Mouse (Mus musculus) thymus, adult 2 months (tissue): Measurements from ENCODE around the gene Gm39566. TPM values are rescaled to one million over a fixed set of nuclear protein-coding genes. Genes with fewer than 3 reads are reported as not detected.

ENCODE experiments used
- DNase-seq: peaks from one replicate; pipeline ENCODE4 v3.0.0; 2021
- H3K27ac ChIP-seq: fragments of 200-500 bp; 2 replicates; pipeline ENCODE4 v1.5.1; 2012; ENCODE audit warnings: low read length, control low read depth; ENCODE audit not compliant: control insufficient read depth, insufficient read depth
- H3K27me3 ChIP-seq: fragments of 200-500 bp; 2 replicates; pipeline ENCODE4 v1.6.1; 2012; ENCODE audit warnings: mild to moderate bottlenecking, low read length, moderate library complexity, mixed read lengths; ENCODE audit not compliant: control insufficient read depth, insufficient read depth
- H3K36me3 ChIP-seq: fragments of 200-500 bp; 2 replicates; pipeline ENCODE4 v1.6.1; 2012; ENCODE audit warnings: mild to moderate bottlenecking, low read length, moderate library complexity; ENCODE audit not compliant: control insufficient read depth, insufficient read depth
- H3K4me1 ChIP-seq: fragments of 200-500 bp; replicated peaks from 2 replicates; pipeline ENCODE4 v1.6.1; 2012; ENCODE audit warnings: low read length; ENCODE audit not compliant: control insufficient read depth, insufficient read depth
- H3K4me3 ChIP-seq: fragments of 200-500 bp; 2 replicates; pipeline ENCODE4 v1.5.1; 2012; ENCODE audit warnings: mild to moderate bottlenecking, low read length, control low read depth, moderate library complexity; ENCODE audit not compliant: control insufficient read depth, insufficient read depth
- CTCF ChIP-seq: fragments of 200-500 bp; IDR thresholded peaks from 2 replicates; pipeline ENCODE4 v1.5.1; 2012; ENCODE audit warnings: mild to moderate bottlenecking, control low read depth, low read length, moderate library complexity, borderline replicate concordance; ENCODE audit not compliant: control insufficient read depth, poor library complexity, insufficient read depth; ENCODE audit errors: extremely low read depth
- POLR2A ChIP-seq: fragments of 200-500 bp; IDR thresholded peaks from 2 replicates; pipeline ENCODE4 v1.6.1; 2012; ENCODE audit warnings: mild to moderate bottlenecking, low read length, control low read depth, moderate library complexity; ENCODE audit not compliant: control insufficient read depth, poor library complexity, insufficient read depth; ENCODE audit errors: extremely low read depth
- WGBS: fragments of 180-500 bp; shearing (Covaris S2); methylation state at CpG from one replicate; pipeline ENCODE4 v1.1.7; 2018; 5-methylcytosine and 5-hydroxymethylcytosine counted together
- polyA plus RNA-seq: library from polyadenylated mRNA; depleted of rRNA; stranded (reverse); fragments of >200 nt; gene quantifications from 2 replicates; pipeline ENCODE4 v1.2.3, GENCODE M21; 2012

Gene Gm39566
- polyA plus RNA-seq, 1 experiment = 0.05 TPM

GRCm38 (mm10) chr11:69853994-69854393, 38.9 kb upstream of the Gm39566 start:
- H3K27me3 ChIP-seq = no peaks in the 10 kb centered on the region
- TF ChIP-seq CTCF = no peak
- no peak for TF ChIP-seq POLR2A
- no peaks in the 10 kb centered on the region for H3K36me3 ChIP-seq
- DNase-seq = peak; percentile 42
- H3K4me3 ChIP-seq = no peak overlapping the region
- WGBS = 47% methylated on average over 7 of the region's 7 CpGs
- H3K27ac ChIP-seq = no peak overlapping the region
- H3K4me1 ChIP-seq = peaks cover 36% of the 10 kb centered on the region

DNA sequence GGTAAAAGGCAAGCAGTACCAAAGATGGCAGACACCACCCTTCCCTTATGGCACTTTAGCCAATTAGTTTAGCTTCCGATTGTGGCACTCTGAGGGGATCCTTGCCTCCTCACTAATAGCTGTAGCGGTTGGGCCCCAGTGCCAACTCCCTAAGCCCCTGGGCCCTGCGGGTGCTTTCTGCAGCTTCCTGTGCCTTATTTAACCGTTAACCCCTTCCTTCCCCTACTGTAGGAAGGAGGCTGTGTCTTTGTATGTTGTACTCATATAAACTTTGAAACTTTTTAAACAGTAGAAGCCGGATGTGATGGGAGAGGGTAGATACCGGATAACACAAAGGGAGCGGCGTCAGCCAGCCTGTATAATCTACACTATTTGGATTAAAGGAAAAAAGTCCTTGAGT, 35.7 kb upstream of the Gm39566 start:
- 15% methylated on average over 8 of the region's 8 CpGs for WGBS
- TF ChIP-seq POLR2A (no peak), CTCF (no peak)
- peak overlapping the region; percentile 67 for H3K27ac ChIP-seq
- H3K27me3 ChIP-seq = no peaks in the 10 kb centered on the region
- DNase-seq = peak; percentile 39
- H3K36me3 ChIP-seq = no peaks in the 10 kb centered on the region
- H3K4me1 ChIP-seq = peaks cover 55% of the 10 kb centered on the region
- peak overlapping the region; percentile 15 for H3K4me3 ChIP-seq

GRCm38 (mm10) chr11:69849884-69850283, 34.8 kb upstream of the Gm39566 start:
- H3K4me1 ChIP-seq = peaks cover 54% of the 10 kb centered on the region
- no peaks in the 10 kb centered on the region for H3K27me3 ChIP-seq
- DNase-seq = no peak
- WGBS = 90% methylated on average over 15 of the region's 15 CpGs
- H3K36me3 ChIP-seq = no peaks in the 10 kb centered on the region
- H3K27ac ChIP-seq = peak overlapping the region; percentile 67
- no peak for TF ChIP-seq POLR2A
- TF ChIP-seq CTCF = no peak
- no peak overlapping the region for H3K4me3 ChIP-seq

DNA sequence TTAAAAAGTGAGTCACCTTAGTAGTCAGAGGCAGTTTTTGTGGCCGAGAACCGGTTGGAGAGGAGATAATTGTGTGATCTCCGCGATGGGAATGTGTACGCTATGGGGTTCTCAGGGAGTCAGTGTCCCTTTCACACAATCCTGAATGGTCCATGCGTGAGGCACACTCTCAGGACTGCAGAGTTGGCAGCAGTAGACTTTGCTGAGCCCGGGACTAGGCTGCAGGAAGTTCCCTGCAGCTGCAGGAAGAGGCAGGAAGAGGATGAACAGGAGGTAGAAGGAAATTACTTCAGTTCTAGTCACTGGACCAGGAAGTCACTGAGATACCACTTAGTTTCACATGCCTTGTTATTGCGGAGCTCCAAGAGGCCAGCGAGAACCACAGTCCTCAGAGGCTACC, 34.0 kb upstream of the Gm39566 start:
- H3K27me3 ChIP-seq = no peaks in the 10 kb centered on the region
- TF ChIP-seq CTCF (no peak), POLR2A (no peak)
- H3K4me1 ChIP-seq = peaks cover 48% of the 10 kb centered on the region
- no peak for DNase-seq
- no peaks in the 10 kb centered on the region for H3K36me3 ChIP-seq
- peak overlapping the region; percentile 63; the same call in 1 of the 2 replicates for H3K27ac ChIP-seq
- WGBS = 72% methylated on average over 9 of the region's 9 CpGs
- H3K4me3 ChIP-seq = no peak overlapping the region

GRCm38 (mm10) chr11:69848021-69848420, 32.9 kb upstream of the Gm39566 start:
- Histone ChIP-seq H3K27ac (no peak overlapping the region), H3K27me3 (no peaks in the 10 kb centered on the region), H3K4me3 (no peak overlapping the region), H3K36me3 (no peaks in the 10 kb centered on the region), H3K4me1 (peaks cover 42% of the 10 kb centered on the region)
- no peak for DNase-seq
- no peak for TF ChIP-seq POLR2A
- TF ChIP-seq CTCF = no peak
- WGBS = 98% methylated on average over 6 of the region's 6 CpGs

GRCm38 (mm10) chr11:69846738-69847688, 31.9 kb upstream of the Gm39566 start:
- no peaks in the 10 kb centered on the region for H3K27me3 ChIP-seq
- DNase-seq = no peak
- 10% methylated on average over 37 of the region's 37 CpGs for WGBS
- H3K4me3 ChIP-seq = peak overlapping the region; percentile 96
- no peaks in the 10 kb centered on the region for H3K36me3 ChIP-seq
- TF ChIP-seq POLR2A = 0 out of 2 replicates have a peak, but pooled peaks have one; percentile 7
- no peak for TF ChIP-seq CTCF
- H3K27ac ChIP-seq = peak overlapping the region; percentile 72
- H3K4me1 ChIP-seq = peaks cover 42% of the 10 kb centered on the region

DNA sequence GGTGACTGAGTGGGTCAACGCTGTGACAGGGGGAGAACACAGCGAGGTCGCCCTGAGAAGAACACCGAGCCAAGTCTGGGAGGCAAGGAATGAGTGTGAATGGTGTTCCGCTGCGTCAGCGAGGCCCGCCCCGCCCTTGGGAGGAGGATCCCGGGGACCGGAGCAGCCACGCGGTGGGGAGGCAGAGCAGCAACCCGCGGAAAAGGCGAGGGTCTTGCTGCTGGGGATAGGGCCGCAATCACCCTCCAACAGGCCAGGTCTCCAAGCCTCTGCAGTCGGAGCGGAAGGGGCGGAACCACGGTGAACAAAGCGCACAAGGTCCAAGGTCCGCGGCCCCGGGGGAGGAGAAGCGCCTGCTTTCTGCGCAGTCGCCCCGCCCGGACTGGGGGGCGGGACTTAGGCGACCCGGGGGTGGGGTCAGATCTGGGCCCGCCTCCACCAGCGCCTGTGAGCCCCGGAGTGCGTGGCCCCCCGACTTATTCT, 31.1 kb upstream of the Gm39566 start, which contains the start of gene Plscr3:
Gene Plscr3 (plus strand): TSS at position 179 of the 483 bp plus-strand sequence.
- Histone ChIP-seq H3K4me1 (peaks cover 39% of the 10 kb centered on the region), H3K4me3 (peak within 1 kb of the TSS; percentile 96), H3K27ac (peak within 1 kb of the TSS; percentile 72), H3K27me3 (no peaks in the 10 kb centered on the region), H3K36me3 (no peaks in the 10 kb centered on the region)
- under 1% methylated on average over 36 of the region's 38 CpGs for WGBS
- peak; percentile 63; the same call in 1 of the 2 replicates for TF ChIP-seq POLR2A
- peak; percentile 28; the same call in 1 of the 2 replicates for TF ChIP-seq CTCF
- DNase-seq = peak; percentile 95
